18 mouse cellular contexts compared by ENCODE assay signal in genomic region chr13:54114931-54115330, GRCm38 (mm10). TPM values are rescaled to one million over a fixed set of nuclear protein-coding genes. Genes with fewer than 3 reads are reported as not detected.
"Had no signal": no experiment of that assay in that cellular context is flagged by ENCODE, and none has a peak within 500 bp of the region (broad histone marks: within the 10 kb centered on the region; RNA-seq: fewer than 3 reads in every experiment).

No protein-coding gene starts in this region.

- H3K27me3 ChIP-seq: kidney, embryonic 15.5 days; limb, embryonic 15.5 days; liver, embryonic 12.5 days; midbrain, embryonic 12.5 days had no signal

- H3K9me3 ChIP-seq: kidney, embryonic 15.5 days; limb, embryonic 15.5 days; liver, embryonic 12.5 days had no signal

- H3K4me1 ChIP-seq: kidney, embryonic 15.5 days; limb, embryonic 15.5 days; liver, embryonic 12.5 days; midbrain, embryonic 12.5 days had no signal

- DNase-seq: kidney, adult 2 months; kidney, postnatal 14 days; layer of hippocampus, adult 9-11 months; layer of hippocampus, postnatal 36 days; left cerebral cortex, postnatal 4 days; lung, embryonic 14.5 days; lung, postnatal 10 days; lung, postnatal 4 days; thymus, adult 18-20 months; thymus, postnatal 14 days had no signal

- ATAC-seq: intestine, embryonic 16.5 days; liver, embryonic 12.5 days had no signal

- H3K27ac ChIP-seq: kidney, embryonic 15.5 days; limb, embryonic 15.5 days; liver, embryonic 12.5 days; midbrain, embryonic 12.5 days had no signal

- H3K4me3 ChIP-seq: kidney, embryonic 15.5 days; limb, embryonic 15.5 days; liver, embryonic 12.5 days; midbrain, embryonic 12.5 days had no signal

- H3K36me3 ChIP-seq: kidney, embryonic 15.5 days; limb, embryonic 15.5 days; liver, embryonic 12.5 days; midbrain, embryonic 12.5 days had no signal

- H3K9ac ChIP-seq: kidney, embryonic 15.5 days; limb, embryonic 15.5 days; liver, embryonic 12.5 days; lung, embryonic 14.5 days; midbrain, embryonic 12.5 days had no signal

- H3K4me2 ChIP-seq: kidney, embryonic 15.5 days; limb, embryonic 15.5 days; liver, embryonic 12.5 days; lung, embryonic 14.5 days; midbrain, embryonic 12.5 days had no signal

RNA-seq across cellular contexts. Expression of gene Drd1, which starts 59.4 kb away (rescaled TPM):
- total RNA-seq: megakaryocyte, adult 5-6 weeks had no signal
- polyA plus RNA-seq: large intestine, adult 2 months; liver, embryonic 12.5 days; liver, embryonic 16.5 days had no signal
